Mouse (Mus musculus): ENCODE data around the gene Lrrd1.
A peak's percentile ranks its signal among the peaks of the same experiment; 100 is the strongest.
"Not testable (repeated sequence)": the region's sequence is repeated elsewhere in the genome, so short reads cannot be mapped to it uniquely, and the experiment has no call there.

Lrrd1 gene

GRCm38 (mm10) chr5:3845026-3845425 lies at the start of gene Lrrd1:
Lrrd1 (plus strand) TSS chr5:3845173.
- DNase-seq (ENCODE audit: low spot score in 2 of 2): no peak

GRCm38 (mm10) chr5:3797101-3797500 lies 47.9 kb upstream of the Lrrd1 start:
- not testable (repeated sequence) for DNase-seq (ENCODE audit: low spot score in 2 of 2)

GRCm38 (mm10) chr5:3798656-3799055 lies 46.3 kb upstream of the Lrrd1 start:
- not testable (repeated sequence) for DNase-seq (ENCODE audit: low spot score in 2 of 2)

DNA sequence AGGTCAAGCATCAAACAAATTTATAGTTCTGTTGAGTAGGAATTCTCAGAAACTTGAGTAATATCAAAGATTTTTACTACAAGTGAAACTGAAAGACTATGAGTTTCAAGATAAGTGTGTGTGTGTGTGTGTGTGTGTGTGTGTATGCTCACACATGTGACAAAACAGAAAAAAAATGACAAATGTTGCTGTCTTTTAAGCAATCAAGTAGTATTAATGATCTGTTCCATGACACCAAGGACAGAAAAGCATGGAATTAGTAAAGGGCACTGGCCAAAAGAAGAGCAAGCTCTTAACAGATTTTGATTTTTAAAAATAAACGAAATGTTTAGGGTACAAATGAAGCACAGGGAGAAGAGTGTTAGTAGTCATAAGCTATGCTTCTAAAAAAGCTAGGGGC lies 44.9 kb upstream of the Lrrd1 start:
- no peak for DNase-seq (ENCODE audit: low spot score in 2 of 2)

GRCm38 (mm10) chr5:3800881-3801280 lies 44.1 kb upstream of the Lrrd1 start:
- DNase-seq (ENCODE audit: low spot score in 2 of 2): no peak

DNA sequence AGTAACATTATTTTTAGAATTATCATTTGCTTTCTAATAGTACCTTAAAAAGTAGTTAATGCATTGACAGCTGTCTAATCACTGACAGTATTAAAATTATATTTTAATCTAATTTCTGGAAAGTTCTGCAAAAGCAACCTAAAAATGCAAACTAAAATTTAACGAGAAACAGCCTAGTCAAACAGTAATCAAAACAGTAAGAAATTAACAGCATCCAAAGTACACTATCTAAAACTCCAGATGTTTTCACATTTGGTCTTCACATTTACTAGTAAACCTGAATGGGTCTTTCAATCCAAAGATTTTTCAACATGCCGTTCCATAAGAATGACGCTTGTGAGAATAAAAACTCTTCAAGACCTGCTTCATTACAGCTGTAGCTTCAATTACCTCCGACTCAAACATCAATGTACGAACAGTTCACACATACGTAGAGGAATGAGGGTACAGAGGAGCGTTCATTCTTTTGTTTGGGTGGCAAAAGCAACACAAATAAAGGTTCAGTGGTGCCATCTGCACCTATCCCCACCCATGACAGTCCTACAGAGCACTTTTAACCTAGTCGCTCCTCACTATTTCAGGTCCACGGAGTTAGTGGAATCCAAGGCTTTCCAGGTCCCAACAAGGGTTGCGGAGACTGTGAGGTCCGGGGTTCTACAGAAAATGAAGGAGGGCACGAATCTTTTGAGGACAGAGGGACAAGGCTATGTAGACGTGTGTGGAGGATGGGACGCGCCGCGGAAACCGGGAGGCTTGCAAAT lies 43.1 kb upstream of the Lrrd1 start:
- DNase-seq (ENCODE audit: low spot score in 2 of 2): peak in 1 of 2 experiments; percentile 17

DNA sequence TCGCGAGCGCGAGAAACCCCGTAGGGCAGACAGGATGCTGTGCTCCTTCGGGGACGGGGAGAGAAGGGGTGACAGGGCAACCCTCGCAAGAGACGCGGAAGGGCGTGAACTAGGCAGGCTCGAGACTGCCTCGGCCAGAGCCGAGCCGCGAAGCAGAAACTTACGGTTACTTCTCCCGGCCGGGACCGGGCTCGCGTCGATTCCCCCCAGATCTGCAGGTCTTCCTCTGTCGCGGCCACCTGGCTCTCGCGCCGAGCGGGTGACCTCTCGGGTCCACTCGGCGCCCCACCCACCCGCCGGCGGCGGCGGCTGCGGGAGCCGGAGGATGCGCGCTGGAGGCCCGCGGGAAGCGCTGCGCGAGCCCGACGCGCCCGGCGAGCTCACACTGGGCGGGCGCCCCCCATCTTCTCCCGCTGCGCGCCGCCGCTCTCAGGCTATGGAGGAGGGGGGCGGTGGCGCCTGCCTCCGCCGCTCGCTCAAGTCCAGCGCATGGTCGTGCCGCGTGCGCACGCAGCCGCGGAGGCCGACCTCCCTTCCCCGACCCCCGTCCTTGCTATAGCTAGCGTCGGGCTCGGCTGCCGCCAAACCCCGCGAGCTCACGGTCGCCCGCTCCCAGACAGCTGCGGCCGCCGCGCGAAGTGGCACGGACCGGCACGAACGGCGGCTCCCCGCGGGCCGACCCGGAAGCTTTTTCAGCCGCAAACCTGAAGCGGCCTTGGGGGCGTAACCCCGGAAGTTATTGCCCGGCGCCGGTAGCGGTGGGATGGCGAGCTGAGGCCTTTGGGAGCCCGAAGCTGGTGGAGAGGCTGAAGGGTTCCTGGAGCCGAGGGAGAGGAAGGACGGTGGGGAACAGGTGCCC lies 42.3 kb upstream of the Lrrd1 start, which contains the start of the genes Ankib1 and Krit1:
Ankib1 (minus strand) TSS at position 493 of the 859 bp plus-strand sequence.
Krit1 (plus strand) TSS at position 752 of the 859 bp plus-strand sequence.
- peak; percentile 83 to 90 for DNase-seq (ENCODE audit: low spot score in 2 of 2)

- DNase-seq (ENCODE audit: low spot score in 2 of 2): no peak
These were observed 41.4 kb upstream of the Lrrd1 start for GRCm38 (mm10) chr5:3803292-3804165.

GRCm38 (mm10) chr5:3808472-3808871 lies 36.5 kb upstream of the Lrrd1 start:
- no peak for DNase-seq (ENCODE audit: low spot score in 2 of 2)

- DNase-seq (ENCODE audit: low spot score in 2 of 2): no peak
These were observed 10.9 kb upstream of the Lrrd1 start for GRCm38 (mm10) chr5:3834107-3834506.

DNA sequence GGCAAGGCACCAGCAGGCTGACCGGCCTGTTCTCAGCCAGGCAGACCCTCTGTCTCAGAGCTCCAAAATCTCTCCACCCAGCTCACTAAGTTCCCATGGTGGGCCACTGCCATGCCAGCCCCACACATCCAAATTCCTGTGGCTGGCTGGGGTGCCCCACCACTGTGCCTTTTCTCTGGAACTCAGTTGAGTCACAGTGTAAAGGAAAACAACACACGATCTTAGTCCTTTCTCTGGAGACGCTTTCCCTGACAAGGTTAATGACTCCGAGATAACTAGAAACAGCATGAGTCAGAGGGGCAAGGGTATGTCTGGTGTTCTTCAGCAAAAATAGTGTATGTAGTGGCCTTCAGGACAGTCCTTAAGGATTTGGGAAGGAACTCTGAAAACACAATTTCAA lies 25.2 kb downstream of the Lrrd1 start:
- no peak for DNase-seq (ENCODE audit: low spot score in 2 of 2)

- DNase-seq (ENCODE audit: low spot score in 2 of 2): no peak
These were observed 27.4 kb downstream of the Lrrd1 start for GRCm38 (mm10) chr5:3872348-3872747.

DNA sequence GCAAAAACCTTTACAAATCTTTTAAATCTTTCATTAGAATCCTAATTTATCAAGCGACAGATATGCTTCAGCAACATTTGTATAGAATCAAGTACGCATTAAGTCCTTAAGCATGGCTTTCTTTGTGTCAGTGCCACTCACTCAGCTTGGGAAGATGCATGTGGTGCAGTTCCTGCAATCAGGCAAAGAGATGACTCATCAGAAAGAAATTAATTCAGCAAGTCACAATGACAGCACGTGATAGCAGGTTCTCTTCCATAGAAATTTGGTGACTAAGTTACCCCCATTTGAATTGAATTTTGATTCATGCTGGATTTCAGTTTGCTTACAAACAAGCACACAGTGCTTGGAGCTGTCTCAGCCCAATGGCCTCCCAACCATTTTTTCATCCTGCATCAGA lies 28.5 kb downstream of the Lrrd1 start:
- no peak for DNase-seq (ENCODE audit: low spot score in 2 of 2)

DNA sequence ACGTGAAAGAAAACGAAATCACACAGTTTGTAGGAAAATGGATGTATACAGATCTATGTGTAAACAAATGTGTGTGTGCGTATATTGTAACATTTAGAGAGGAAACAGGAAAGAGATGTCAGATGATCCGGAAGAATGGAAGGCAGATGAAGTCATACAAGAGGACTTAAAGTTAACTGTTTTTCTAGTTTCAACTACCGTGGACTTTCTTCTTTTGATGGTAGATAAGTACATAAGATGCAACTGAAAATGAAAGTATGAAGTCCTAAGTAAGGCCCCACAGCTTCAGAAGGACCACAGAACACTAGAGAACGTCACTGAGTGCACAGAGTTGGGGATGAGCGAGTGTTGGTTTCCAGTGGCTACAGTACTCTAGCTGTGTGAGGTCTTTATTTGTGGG lies 41.9 kb downstream of the Lrrd1 start:
- DNase-seq (ENCODE audit: low spot score in 2 of 2): not testable (repeated sequence)

DNA sequence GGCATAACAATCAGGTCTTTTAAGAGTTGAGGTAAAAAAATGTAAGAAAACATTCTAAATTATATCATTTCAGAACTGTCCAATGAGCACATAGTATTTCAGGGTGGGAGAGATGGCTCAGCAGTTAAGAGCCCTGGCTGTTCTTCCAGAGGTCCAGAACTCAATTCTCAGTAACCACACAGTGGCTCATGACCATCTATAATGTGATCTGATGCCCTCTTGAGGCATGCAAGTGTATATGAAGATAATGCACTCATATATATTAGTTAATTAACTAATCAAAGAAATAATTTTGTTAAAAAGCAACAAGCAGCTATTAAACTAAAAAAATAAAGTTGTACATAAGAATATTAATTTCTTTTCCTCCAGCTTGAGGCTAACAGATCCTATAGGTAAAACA lies 44.2 kb downstream of the Lrrd1 start:
- no peak for DNase-seq (ENCODE audit: low spot score in 2 of 2)

GRCm38 (mm10) chr5:3893459-3894293 lies 48.7 kb downstream of the Lrrd1 start, which contains the start of gene Mterf1a:
Mterf1a (minus strand) TSS chr5:3893933.
- DNase-seq (ENCODE audit: low spot score in 2 of 2): peak; percentile 11 to 19

DNA sequence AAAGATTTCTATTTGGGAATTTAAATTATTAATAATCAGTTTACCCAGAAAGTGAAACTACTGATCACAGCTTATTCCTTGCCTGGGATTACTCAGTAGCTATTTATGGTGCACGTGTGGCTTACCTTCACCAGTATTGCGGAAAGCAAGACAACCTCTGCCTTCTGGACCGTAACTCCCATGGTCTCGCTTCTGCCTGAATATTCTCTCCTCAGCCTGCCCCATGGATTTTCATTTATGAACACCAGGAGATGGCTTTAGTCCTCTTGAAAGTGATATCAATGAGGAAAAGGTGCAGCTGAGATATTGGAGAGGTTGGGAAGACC lies 49.3 kb downstream of the Lrrd1 start:
- DNase-seq (ENCODE audit: low spot score in 2 of 2): not testable (repeated sequence)

DNA sequence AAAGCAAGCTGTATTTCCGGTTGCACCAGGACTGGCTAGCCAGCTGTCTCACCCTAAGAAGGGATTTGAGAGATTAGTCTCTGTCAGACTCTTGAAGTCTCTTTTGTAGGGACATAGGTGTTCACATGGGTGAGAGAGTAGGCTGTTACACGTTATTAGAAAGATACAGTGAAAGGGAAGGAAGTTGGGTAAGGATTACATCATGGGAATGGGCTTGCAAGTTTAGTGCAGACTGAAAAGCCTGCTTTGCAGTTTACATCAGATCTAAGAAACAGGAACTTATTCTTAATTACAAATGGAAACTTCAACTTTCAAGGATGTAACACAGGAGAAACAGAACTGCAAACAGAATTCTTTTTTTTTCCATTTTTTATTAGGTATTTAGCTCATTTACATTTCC lies 60.5 kb downstream of the Lrrd1 start:
- DNase-seq (ENCODE audit: low spot score in 2 of 2): no peak

All from frontal cortex, postnatal 10 days (tissue).